Mouse (Mus musculus): ENCODE data around the gene Baz2b.

The Baz2b gene

DNA sequence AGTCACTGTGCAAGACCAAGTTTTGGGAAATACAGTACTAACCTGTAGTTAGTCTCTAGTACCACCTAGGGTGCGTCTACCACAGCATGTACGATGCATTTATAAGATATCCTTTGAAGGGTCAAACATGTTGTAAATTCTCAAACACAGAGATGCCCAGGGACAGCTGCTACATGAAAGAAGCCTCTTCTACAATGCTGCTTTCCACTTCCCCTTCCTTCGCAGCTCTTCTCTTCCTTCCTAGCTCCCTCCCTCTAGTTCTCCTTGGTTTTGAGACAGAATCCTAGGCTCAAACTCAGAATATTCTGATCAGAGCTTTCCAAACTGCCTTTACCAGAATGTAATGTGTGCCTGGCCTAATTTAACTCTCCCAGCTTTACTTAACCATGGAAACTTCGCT lies 159.8 kb downstream of the Baz2b start:
- DNase-seq (ENCODE audit: low spot score) = no peak

DNA sequence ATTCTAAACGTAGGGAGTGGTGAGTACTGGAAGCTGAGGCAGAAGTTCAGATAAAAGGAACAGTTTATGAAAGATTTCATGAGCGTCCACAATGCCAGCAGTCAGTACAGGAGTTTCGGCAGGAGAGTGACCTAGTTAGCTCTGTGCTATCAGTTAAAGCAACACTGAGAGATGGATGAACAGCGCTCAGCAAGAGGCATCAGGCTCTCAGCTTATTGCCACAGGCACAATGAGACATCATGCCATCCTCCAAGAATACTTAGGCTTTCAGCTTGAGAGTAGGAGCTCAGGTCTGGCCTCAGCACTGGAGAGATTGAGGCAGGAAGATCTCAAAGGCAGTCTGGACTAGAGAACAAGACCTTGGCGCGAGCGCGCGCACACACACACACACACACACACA lies 160.3 kb downstream of the Baz2b start:
- no peak for DNase-seq (ENCODE audit: low spot score)

DNA sequence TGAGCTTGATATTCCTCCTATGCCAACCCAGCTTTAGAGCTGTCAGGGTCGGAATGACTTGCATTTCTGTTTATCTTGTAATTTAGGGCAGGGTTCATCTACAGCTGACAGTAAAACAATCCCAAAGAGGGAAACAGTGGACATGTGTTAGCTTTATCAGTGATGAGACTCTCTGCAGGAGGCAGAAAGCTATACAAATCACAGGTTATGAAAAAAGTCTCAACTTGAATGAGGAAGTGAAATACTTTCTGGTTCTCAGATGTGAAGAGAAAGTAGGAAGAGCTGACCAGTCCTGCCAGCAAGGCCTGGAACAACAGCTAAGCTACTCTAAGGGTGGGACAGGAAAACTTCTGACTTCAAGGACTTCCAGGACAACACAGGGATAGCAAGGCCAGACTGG lies 163.6 kb downstream of the Baz2b start:
- no peak for DNase-seq (ENCODE audit: low spot score)

DNA sequence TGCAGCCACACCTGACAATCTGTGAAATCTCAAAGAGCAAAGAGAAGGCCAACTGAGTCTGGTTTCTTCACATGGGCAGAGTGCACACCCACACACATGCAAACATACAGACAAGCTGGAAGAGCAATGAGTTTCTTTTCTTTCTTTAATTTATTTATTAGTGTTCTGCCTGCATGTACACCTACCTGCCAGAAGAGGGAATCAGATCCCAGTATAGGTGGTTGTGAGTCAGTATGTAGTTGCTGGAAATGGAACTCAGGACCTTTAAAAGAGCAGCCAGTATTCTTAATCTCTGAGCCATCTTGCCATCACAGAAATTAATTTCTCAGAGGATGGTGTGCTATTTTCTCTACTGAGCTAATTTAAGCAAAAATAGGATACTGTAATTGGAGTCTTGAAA lies 164.7 kb downstream of the Baz2b start:
- no peak for DNase-seq (ENCODE audit: low spot score)

DNA sequence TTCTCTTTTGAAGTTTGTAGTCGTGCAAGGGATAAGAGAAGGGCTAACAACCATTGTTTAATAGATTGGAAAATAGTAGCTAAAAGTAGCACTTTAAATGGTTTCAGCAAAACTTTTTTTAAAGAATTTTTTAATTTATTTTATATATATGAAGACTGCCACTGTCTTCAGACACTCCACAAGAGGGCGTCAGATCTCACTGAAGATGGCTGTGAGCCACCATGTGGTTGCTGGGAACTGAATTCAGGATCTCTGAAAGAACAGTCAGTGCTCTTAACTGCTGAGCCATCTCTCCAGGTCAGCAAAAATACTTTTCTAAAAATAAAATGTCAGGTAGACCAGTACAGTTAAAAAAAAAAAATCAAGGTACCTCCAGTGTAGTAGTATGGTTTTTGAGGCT lies 165.1 kb downstream of the Baz2b start:
- no peak for DNase-seq (ENCODE audit: low spot score)

DNA sequence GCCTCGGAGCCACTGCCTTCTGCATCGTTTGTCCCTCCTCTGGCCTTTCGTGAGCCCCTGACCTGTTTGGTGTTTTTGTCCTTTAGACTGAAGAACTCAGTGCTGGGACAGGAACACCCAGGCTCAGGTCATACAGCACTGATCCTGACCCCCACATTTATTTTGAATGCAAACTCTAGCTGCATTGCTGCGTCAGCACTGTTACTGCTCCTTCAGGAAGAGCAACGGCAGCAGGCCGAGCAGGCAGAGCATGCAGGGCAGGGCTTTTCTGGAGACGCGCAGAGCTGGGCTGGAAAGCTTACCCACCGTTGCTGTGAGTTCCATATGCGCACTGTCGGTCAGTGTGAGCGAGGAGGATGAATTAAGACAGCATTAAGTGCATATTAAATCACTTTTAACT lies 166.9 kb downstream of the Baz2b start:
- DNase-seq (ENCODE audit: low spot score) = no peak

DNA sequence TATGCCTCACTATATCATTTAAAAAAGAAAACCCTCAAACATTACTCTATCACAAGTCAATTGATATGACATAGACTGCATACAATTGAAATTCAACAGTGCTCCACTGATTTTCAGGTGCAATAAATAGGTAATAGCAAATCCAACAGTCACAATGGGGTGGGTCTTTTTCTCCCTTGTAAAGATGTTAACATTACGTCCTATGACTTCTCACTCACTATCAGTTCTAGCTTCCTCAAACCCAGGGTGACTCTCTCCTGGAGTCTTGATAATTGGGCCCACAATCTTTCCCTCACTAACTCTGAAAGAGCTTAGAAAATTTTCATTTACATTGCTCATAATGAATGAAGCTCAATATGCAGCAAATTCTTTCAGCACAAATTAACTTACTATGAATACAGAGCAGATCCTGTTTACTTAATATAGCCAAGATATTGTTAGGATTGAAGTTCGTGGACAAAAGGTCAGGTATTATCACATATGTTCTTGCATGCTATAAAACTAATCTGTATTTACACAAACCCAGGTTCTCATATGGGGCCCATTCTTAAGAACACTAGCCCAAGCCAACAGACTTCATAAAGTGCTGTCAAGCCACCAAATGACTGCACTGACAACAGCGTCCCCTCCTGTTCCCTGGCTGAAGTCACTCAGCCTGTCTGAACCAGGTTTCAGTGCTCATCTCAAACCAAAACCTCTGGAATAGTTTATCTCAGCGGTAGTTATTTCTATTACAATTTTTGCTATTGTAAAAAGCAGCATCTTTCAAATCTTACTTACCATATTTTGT lies 168.0 kb downstream of the Baz2b start:
- DNase-seq (ENCODE audit: low spot score) = no peak

DNA sequence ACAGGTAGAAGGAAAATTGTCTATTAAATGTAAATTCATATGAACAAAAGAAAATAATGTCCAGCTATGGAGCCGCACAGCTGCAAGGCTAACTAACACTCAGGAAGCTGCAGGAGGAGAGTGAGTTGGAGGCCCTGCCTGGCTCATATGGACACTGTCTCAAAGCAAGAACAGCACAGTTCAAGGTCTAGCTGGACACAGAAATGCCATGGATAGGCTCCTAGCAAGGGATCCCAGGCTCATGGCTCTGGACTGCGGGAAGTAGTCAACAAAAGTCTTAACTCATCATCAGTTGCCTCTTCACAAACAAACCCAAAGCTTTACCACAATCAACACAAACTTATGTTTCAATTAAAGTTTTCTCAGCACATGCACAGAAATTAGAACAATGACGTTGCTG lies 169.5 kb downstream of the Baz2b start:
- no peak for DNase-seq (ENCODE audit: low spot score)

DNA sequence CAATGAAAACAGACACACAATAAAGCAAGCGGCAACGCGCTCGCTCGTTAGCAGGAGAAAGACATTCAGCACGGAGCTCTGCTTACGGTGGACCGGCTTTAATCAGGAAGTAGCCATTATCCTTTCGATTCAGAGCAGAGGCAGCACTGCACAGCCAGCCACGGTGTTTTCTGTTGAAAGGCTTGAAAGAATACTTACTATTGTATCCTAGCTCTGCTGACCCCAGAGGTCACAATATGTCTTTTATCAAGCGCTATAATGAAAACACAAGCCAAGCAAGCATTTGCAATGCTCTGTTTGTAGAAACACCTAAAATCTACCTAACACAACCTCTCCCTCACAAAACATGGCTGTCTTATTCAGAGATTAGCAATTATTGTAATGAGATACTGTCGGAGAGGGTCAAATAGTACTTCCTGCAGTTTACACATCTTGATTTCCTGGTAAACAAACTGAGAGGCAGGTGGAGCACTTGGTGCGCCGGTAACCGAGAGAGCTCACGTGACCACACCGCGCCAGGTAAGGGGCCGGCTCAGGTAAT lies 172.6 kb downstream of the Baz2b start:
- DNase-seq (ENCODE audit: low spot score) = no peak

DNA sequence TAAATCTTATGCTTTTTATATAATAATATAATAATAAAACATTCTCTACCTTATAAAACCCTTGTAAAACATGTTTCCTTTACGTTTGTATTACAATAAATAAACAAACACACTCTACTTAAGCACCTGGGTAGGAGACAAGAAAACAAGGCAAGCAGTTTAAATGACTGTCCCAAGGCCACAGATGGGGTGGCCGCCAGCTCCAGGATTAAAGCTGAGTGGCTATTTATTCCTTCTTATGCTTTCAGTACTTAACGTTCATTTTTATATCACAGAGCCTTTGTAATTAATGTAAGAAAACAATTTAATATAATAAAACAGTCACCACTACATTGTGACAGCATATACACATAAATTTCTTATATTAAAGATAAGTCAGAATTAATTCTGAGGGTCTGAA lies 173.3 kb downstream of the Baz2b start:
- DNase-seq (ENCODE audit: low spot score) = no peak

DNA sequence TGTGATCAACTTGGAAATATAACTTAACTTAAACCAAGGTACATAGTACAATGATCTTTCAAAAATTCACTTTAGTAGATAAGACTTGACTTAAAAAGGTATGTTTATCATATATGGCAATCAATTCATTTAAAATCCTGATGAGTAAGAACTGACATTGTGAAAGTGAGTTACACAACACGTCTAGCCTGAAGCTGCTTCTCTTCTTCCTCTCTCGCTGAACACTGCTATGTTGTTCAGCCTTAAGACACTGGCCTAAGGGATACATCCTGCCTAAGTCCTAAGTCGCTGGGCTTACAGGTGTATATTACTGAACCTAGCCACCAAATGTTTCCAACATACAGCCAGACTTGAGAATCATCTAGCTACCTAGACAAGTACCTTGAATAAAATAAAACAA lies 178.6 kb downstream of the Baz2b start:
- no peak for DNase-seq (ENCODE audit: low spot score)

DNA sequence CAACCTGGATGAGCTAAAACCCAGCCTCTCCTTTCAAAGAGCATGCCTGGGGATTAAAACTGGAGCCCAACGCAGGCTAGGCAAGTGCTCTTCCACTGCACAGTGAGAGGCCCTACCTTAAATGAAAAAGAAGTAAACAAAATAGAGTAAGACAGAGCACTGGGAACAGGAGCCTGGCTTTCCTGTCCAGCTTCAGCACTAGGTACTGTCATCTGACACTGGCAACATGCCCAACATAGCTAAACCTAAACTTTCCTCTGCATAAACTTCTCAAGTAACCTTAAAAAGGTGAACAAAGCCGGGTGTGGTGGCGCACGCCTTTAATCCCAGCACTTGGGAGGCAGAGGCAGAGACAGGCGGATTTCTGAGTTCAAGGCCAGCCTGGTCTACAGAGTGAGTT lies 180.6 kb downstream of the Baz2b start:
- DNase-seq (ENCODE audit: low spot score) = no peak

DNA sequence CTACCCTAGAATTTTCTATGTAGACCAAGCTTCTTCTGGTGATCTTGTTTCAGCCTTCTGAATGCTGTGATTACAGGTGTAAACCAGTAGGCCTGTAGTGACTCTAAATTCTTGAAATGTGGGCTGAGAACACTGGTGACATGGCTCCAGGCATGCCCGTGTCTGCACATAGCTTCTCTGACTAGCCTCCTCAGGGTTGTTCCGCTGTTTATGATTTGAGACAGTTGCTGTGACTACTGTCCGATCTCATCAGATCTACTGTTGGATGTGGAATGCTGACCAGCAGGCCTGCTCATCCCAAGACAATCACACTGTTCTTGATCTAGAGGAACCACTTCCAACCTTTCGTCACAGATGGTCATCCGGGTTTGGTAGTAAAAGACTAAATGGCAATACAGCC lies 182.5 kb downstream of the Baz2b start:
- no peak for DNase-seq (ENCODE audit: low spot score)

DNA sequence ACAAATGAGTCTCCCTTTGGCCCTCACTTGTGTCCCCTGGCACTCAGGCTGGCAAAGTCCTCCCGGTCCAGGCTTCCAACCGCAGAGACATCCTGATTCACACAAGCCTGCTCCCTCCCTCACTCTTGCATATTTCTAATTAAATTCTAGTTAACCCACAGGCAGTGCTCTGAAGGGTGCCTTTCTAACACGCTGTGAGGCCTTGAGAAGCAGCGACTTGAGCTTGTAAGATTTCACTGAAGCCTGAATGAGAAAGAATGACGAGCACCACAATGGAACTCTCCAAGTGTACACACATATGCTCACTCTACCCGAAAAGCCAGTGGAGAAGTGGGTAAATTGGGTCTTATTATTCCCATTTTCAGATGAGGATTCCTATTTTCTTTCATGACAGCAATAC lies 183.1 kb downstream of the Baz2b start:
- DNase-seq (ENCODE audit: low spot score) = no peak

DNA sequence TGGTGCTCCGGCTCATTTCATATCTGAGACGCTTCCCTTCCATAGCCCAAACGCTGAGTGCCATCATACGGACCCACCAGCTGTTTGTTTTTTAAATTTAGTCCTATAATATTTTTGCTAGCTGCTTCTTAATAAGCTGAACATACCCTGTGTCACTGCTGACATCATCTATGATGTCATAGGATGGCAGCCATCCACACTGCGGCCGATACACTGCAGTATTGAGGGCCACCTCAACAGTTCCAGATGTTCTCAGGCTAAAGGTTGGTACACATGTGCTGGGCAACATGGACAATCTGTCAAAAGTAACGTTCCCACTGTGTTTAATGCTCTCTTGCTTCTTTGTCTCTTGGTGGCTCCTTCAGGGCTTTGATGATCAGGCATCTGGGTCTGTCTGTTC lies 185.9 kb downstream of the Baz2b start:
- DNase-seq (ENCODE audit: low spot score) = no peak

DNA sequence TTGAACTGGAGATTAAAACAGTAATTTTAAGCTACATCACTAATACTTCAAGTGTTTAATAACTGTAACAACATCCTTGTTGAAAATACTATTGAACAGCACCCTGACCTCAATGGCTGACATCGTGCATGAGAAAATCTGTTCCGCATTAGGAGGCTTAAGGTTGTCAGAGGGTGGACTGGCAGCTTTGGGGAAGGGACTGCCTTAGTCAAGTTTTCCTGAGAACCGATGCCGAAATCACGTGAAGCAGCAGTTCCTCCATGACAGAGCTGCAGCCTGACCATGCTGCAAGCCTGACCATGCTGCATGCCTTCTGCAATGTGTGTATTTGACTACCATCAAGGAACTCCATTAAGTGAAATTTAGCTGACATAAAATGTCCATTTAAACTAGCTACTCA lies 188.1 kb downstream of the Baz2b start:
- DNase-seq (ENCODE audit: low spot score) = no peak

DNA sequence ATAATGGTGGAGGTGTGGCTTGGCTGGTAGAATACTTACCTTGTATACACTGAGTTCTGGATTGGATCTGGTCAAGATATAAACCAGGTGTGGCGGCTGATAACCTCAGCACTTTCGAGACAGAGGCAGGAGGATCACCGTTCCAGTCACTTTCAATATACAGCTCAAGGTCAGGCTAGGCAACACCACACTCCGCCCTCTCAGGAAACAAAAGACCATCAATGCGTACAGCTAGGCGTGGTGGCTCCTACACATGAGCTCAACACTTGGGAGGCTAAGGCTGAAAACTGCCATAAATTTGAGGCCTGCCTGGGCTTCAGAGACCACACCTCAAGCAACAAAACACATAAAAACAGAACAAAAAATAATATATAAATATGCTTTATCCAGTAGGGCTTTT lies 188.5 kb downstream of the Baz2b start:
- no peak for DNase-seq (ENCODE audit: low spot score)

DNA sequence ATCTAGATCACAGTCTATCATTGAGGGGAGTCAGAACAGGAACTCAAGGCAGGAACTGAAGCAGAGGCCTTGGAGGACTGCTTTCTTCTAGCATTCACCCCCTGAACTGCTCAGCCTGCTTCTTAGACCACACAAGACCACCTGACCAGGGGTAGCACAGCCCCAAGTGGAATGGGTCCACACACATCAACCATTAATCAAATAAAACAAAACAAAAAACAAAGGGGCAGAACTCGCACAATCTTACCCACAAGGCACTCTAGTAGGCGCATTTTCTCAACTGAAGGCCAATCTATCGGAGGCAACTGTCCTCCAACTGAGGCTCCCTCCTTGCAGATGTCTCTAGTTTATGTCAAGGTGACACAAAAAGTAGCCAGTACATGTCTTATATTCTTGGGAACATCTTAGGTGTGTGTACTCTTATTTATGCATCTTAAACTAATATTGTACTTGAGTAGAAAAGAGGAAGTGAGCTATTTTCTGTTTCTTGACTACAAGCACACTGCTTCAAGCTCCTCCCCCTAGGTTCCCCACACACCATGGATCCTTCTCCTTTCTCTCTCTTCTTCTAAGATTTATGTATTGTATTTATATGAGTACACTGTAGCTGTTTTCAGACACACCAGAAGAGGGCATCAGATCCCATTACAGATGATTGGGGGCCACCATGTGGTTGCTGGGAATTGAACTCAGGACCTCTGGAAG lies 189.9 kb downstream of the Baz2b start:
- no peak for DNase-seq (ENCODE audit: low spot score)

DNA sequence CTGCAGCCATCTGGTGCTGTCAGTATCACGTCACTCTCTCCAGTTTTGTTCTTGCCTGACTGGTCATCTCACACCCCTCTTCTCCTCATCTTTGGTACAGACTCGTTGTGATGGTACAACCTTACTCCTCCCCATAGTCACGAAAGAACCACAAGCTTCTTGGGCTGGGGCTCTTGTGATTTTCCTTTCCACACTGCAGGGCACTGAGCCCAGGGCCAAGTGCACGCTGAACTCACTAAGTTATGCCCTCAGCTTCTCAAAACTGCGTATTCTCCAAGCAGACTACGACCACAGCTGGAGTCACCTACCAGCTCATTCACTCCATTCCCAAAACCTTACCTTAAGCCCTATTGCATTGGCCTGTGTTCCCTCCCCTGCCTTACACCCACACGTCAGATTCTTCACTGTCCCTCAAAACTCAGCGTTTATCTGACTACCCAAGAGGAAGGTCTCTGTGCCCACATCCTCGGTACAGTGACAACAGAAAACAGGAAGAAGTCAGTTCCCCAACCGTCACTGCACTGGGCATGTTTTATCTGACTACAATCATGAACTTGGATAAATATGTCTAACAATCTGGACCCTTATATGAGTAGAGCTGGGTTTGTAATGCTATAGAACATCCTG lies 190.7 kb downstream of the Baz2b start:
- no peak for DNase-seq (ENCODE audit: low spot score)

DNA sequence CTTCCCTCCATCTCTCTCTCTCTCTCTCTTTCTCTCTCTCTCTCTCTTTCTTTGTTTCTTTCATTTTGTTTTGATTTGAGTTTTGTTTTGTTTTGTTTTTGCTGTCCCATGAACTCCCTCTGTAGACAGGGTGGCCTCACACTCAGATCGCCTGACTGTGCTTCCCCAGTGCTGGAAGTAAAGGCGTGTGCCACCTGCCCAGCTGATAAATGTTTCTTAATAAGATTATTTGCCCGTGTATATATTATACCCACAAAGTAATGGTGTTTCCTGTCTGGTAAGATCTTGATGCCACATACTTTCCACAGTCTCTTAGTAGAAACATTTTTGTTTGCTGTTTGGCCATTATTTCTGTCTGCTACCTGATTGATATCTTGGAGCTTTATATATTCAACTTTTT lies 198.1 kb downstream of the Baz2b start:
- DNase-seq (ENCODE audit: low spot score) = no peak

DNA sequence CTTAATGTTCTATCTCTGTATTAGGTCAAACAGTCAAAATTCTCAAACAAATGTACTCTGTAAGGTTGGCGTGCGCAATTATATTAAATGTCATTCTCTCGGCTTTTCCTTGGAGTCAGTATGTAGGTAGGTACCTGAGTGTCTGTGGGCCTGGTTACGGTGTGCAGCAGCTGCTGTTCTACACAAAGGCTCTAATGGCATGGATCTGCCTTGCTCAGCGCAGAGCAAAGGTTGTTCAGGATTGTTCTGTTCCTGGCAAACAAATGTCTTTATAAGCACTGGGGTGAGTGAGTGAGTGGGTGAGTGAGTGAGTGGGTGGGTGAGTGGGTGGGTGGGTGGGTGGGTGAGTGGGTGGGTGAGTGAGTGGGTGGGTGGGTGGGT lies 206.0 kb downstream of the Baz2b start:
- no peak for DNase-seq (ENCODE audit: low spot score)

DNA sequence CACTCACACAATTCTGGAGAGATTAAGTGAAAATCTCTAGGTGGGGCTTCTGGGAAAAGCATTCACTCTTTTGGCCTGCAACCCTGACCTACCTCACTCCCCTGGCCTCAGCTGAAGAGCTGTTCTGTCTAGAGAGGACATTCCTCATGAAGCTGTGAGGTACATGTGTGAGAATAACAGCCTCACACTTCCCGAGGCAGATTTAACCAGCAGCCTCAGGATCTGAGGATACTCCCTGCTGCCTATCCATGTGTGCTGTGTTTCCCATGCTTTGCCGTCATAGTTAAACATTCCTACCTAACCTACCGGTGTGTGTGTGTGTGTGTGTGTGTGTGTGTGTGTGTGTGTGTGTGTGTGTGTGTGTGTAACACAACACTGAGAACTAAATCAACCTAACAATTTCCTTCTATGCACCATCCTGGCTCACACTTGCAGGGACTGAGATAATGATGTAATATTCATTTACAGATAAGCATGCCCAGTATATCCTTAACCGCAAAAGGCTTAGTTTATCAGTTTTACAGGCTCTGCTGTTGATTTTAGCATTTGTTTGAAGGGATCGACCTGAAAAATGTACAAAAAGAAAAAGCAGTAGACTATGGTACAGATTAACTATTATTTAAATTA lies 206.5 kb downstream of the Baz2b start:
- DNase-seq (ENCODE audit: low spot score) = no peak

DNA sequence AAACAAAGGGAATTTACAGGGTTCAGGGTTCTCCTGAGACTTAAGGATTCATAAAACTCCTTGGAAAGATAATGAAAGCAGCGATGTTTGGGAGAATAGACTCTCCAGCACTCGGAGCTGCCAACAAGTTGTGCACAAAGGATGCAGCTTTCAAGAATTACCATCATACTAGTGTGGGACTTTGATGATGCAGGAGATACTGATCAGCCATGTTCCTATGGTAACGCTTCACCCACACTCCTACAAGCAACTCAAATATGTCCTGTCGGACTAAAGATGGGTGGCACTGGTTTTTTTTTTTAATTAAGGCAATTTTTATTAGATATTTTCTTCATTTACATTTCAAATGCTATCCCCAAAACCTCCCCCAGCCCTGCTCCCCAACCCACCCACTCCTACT lies 209.4 kb downstream of the Baz2b start:
- no peak for DNase-seq (ENCODE audit: low spot score)

All from urinary bladder, postnatal 10 days (tissue).